Mouse (Mus musculus) stomach, embryonic 16.5 days (tissue): ENCODE data around the gene Nemf. TPM values are rescaled to one million over a fixed set of nuclear protein-coding genes. Genes with fewer than 3 reads are reported as not detected.
"Not testable (repeated sequence)": the region's sequence is repeated elsewhere in the genome, so short reads cannot be mapped to it uniquely, and the experiment has no call there.

Experiments
- ATAC-seq: fragments of 200-750 bp; cut with Nextera tagmentation; 2 replicates; pipeline ENCODE4 v1.8.0; 2017; ENCODE audit warnings: moderate number of reproducible peaks, moderate TSS enrichment; ENCODE audit not compliant: insufficient read depth, low FRiP score
- H3K27ac ChIP-seq: fragments of 300-500 bp; sonication (generic); 2 replicates; pipeline ENCODE4 v1.5.1; 2014; ENCODE audit warnings: low read length
- H3K27me3 ChIP-seq: fragments of 300-500 bp; sonication (generic); 2 replicates; pipeline ENCODE4 v1.6.1; 2014; ENCODE audit warnings: low read length, control low read depth, mixed read lengths; ENCODE audit not compliant: control insufficient read depth, insufficient read depth
- H3K36me3 ChIP-seq: fragments of 300-500 bp; sonication (generic); 2 replicates; pipeline ENCODE4 v1.6.1; 2014; ENCODE audit warnings: low read length; ENCODE audit not compliant: control insufficient read depth, insufficient read depth
- H3K4me1 ChIP-seq: fragments of 300-500 bp; sonication (generic); 2 replicates; pipeline ENCODE4 v1.6.1; 2014; ENCODE audit warnings: low read length, control low read depth, mixed read lengths; ENCODE audit not compliant: control insufficient read depth, insufficient read depth
- H3K4me2 ChIP-seq: fragments of 300-500 bp; sonication (generic); 2 replicates; pipeline ENCODE4 v1.6.1; 2014; ENCODE audit warnings: low read depth, low read length, mixed read lengths
- H3K4me3 ChIP-seq: fragments of 300-500 bp; sonication (generic); replicated peaks from 2 replicates; pipeline ENCODE4 v1.5.1; 2014; ENCODE audit warnings: mild to moderate bottlenecking, low read length
- H3K9ac ChIP-seq: fragments of 300-500 bp; sonication (generic); 2 replicates; pipeline ENCODE4 v1.6.1; 2014; ENCODE audit warnings: low read length
- H3K9me3 ChIP-seq: fragments of 300-500 bp; sonication (generic); replicated peaks from 2 replicates; pipeline ENCODE4 v1.6.1; 2016; ENCODE audit warnings: low read length, control low read depth; ENCODE audit not compliant: control insufficient read depth
- WGBS: fragments of 180-500 bp; shearing (Covaris S2); extraction: QIAGEN DNeasy Blood & Tissue Kit; methylation state at CpG from one replicate; pipeline ENCODE4 v1.1.7; 2014; 5-methylcytosine and 5-hydroxymethylcytosine counted together
- polyA plus RNA-seq: library from polyadenylated mRNA; unstranded; fragments of >200 nt; fragmentation: Nextera tagmentation; extraction: Ambion mirVana; gene quantifications from 2 replicates; pipeline ENCODE4 v1.2.1, GENCODE M21; 2015

Gene Nemf
- polyA plus RNA-seq, 1 experiment from 2014 or later, result 82.4 TPM

GRCm38 (mm10) chr12:69389273-69389938 is 32.4 kb upstream of the Nemf start:
- H3K9me3 ChIP-seq, result no peaks in the 10 kb centered on the region
- H3K4me2 ChIP-seq, result no peak overlapping the region
- H3K4me3 ChIP-seq, result no peak overlapping the region
- no peak for ATAC-seq
- no peaks in the 10 kb centered on the region for H3K36me3 ChIP-seq
- no peak overlapping the region for H3K9ac ChIP-seq
- H3K4me1 ChIP-seq, result no peaks in the 10 kb centered on the region
- H3K27me3 ChIP-seq, result no peaks in the 10 kb centered on the region
- WGBS, result 66% methylated on average over 7 of the region's 7 CpGs
- H3K27ac ChIP-seq, result no peak overlapping the region

GRCm38 (mm10) chr12:69388321-69388869 is 31.4 kb upstream of the Nemf start:
- 90% methylated on average over 10 of the region's 10 CpGs for WGBS
- no peaks in the 10 kb centered on the region for H3K27me3 ChIP-seq
- ATAC-seq, result no peak

GRCm38 (mm10) chr12:69386281-69386732 is 29.3 kb upstream of the Nemf start:
- H3K4me1 ChIP-seq, H3K36me3 ChIP-seq, H3K4me2 ChIP-seq, ATAC-seq, H3K9ac ChIP-seq, H3K4me3 ChIP-seq, H3K27me3 ChIP-seq, H3K9me3 ChIP-seq, H3K27ac ChIP-seq: not testable (repeated sequence)
- 79% methylated on average over 12 of the region's 12 CpGs for WGBS

More at GRCm38 (mm10) chr12:69388321-69388869, 31.4 kb upstream of the Nemf start:
- Histone ChIP-seq H3K27ac (no peak overlapping the region), H3K4me1 (no peaks in the 10 kb centered on the region), H3K9ac (no peak overlapping the region), H3K9me3 (no peaks in the 10 kb centered on the region), H3K4me3 (no peak overlapping the region), H3K36me3 (no peaks in the 10 kb centered on the region), H3K4me2 (no peak overlapping the region)

GRCm38 (mm10) chr12:69385542-69386280 is 28.7 kb upstream of the Nemf start:
- WGBS, result 72% methylated on average over 6 of the region's 6 CpGs
- Histone ChIP-seq H3K9me3 (no peaks in the 10 kb centered on the region), H3K9ac (no peak overlapping the region), H3K27me3 (no peaks in the 10 kb centered on the region), H3K27ac (no peak overlapping the region), H3K36me3 (no peaks in the 10 kb centered on the region), H3K4me1 (no peaks in the 10 kb centered on the region), H3K4me2 (no peak overlapping the region), H3K4me3 (no peak overlapping the region)
- ATAC-seq, result no peak

DNA sequence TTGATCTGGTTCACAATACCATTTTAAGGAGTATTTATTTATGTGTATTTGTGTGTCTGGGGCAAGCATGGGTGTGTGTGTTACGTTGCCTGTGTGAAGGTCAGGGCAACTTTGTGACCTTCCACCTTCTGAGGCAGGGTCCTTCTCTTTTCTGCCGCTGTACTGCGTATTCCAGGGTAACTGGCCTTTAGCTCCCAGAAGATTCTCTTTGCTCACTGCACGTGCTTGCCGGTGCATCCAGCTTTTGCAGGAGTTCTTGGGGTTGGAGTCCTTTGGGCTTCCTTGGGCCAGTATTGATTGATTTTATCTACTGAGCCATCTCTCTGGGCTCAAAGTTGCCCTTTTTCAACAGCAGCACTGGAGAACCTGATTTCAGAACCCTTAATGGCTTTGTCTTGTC is 27.6 kb upstream of the Nemf start:
- 77% methylated on average over 5 of the region's 5 CpGs for WGBS
- H3K27ac ChIP-seq, result no peak overlapping the region
- no peak overlapping the region for H3K4me3 ChIP-seq
- no peaks in the 10 kb centered on the region for H3K36me3 ChIP-seq
- H3K27me3 ChIP-seq, result no peaks in the 10 kb centered on the region
- no peaks in the 10 kb centered on the region for H3K4me1 ChIP-seq
- no peaks in the 10 kb centered on the region for H3K9me3 ChIP-seq
- no peak overlapping the region for H3K4me2 ChIP-seq
- no peak for ATAC-seq
- H3K9ac ChIP-seq, result no peak overlapping the region

DNA sequence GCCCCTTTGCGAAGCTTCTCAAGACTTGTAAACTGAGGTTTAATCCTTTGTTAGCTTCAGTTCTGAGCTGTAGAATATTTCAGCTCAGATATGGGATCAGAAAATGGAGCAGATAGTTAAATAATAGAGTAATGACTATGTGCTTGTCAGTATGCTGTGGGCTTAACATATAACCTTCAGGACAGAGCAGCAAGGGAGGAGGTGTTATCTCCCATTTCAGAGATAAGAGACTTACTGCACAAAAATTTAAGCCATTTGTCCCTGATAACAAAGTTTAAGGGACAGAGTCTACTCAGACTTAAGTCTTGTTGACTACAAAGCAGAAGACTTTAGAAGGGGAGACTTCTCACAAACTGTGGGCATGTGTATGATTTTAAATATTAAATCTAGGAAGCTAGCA is 25.9 kb upstream of the Nemf start:
- H3K4me2 ChIP-seq, result no peak overlapping the region
- H3K9me3 ChIP-seq, result no peaks in the 10 kb centered on the region
- no peaks in the 10 kb centered on the region for H3K36me3 ChIP-seq
- 83% methylated on average over 1 of the region's 1 CpGs for WGBS
- no peak overlapping the region for H3K27ac ChIP-seq
- H3K9ac ChIP-seq, result no peak overlapping the region
- H3K27me3 ChIP-seq, result no peaks in the 10 kb centered on the region
- H3K4me3 ChIP-seq, result no peak overlapping the region
- ATAC-seq, result no peak
- H3K4me1 ChIP-seq, result no peaks in the 10 kb centered on the region

DNA sequence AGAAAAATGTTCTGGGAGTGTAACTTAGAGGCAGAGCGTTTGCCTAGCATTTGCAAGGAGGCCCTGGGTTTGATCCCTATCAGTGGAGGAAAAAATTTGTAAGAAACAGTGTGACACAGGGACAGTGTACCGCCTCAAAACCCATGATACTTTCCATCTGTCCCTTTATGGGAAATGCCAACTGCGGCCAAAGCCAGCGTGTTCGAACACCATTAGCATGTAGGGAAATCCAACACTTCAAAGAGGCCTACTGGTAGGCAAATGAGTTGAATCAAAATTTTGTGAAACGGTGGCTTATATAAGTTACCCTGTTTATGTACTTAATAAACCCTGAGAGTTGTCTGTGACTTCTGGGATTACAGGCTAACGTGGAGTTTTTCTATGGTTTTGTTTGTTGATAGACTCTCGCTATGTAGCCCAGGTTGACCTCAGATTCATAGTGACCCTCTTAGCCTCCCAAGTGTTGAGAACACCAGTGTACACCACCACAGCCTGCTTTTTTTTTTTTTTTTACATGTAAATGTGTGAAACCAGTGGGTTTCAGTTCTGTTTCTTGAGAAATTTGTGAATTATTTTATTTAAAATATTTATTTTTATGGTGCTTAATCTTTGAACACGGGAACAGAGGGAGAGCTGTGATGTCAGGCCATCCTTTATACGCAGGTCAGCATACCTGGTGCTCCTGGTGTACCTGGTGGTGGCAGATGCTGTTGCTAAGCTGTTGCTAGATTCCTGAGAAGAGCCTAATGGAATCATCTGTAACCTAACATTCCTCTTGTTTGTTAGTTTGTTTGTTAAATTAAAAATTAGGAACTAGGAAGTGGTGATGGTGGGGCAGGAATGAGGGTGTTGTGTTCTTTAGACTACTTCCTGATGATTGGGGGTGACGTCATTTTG is 21.8 kb upstream of the Nemf start:
- Histone ChIP-seq H3K27ac (peak overlapping the region; percentile 47; the same call in 1 of the 2 replicates), H3K9ac (no peak overlapping the region), H3K4me1 (peaks cover 5% of the 10 kb centered on the region), H3K27me3 (no peaks in the 10 kb centered on the region), H3K36me3 (no peaks in the 10 kb centered on the region), H3K9me3 (no peaks in the 10 kb centered on the region), H3K4me2 (no peak overlapping the region), H3K4me3 (no peak overlapping the region)
- no peak for ATAC-seq
- WGBS, result 78% methylated on average over 11 of the region's 11 CpGs

DNA sequence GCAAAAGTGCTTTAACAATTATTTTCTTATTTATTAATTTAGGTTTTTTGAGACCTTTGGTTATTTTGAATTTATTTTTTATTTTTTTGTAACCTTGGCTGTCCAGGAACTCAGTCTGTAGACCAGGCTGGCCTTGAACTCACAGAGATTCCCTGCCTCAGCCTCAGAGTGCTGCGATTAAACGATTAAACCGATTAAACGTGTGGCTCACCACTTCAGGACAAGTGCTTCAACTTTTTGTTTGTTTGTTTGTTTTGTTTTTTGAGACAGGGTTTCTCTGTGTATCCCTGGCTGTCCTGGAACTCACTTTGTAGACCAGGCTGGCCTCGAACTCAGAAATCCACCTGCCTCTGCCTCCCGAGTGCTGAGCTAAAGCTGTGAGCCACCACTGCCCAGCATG is 20.7 kb upstream of the Nemf start:
- ATAC-seq, H3K36me3 ChIP-seq, H3K9ac ChIP-seq, H3K27ac ChIP-seq, H3K9me3 ChIP-seq, H3K4me1 ChIP-seq, H3K4me2 ChIP-seq, H3K4me3 ChIP-seq, H3K27me3 ChIP-seq: not testable (repeated sequence)
- WGBS, result 91% methylated on average over 6 of the region's 6 CpGs
